Mouse (Mus musculus): ENCODE results near the gene Nckap5. TPM values are rescaled to one million over a fixed set of nuclear protein-coding genes. Genes with fewer than 3 reads are reported as not detected.

Gene Nckap5
- total and polyA plus RNA-seq, 3 experiments: not detected

GRCm38 (mm10) chr1:126518067-126518466 lies 312.5 kb downstream of the Nckap5 start:
- H3K4me2 ChIP-seq (ENCODE audit: insufficient read depth, low read depth, poor library complexity, severe bottlenecking): no peak overlapping the region
- H3K79me2 ChIP-seq (replicated peaks; ENCODE audit: control insufficient read depth, extremely low read depth, insufficient read depth, poor library complexity, severe bottlenecking): no peaks in the 10 kb centered on the region; the same call in 1 of the 2 replicates
- H3K4me1 ChIP-seq (ENCODE audit: control insufficient read depth in 1 of 2, insufficient read depth in 2 of 2): no peaks in the 10 kb centered on the region
- H3K9me3 ChIP-seq (replicated peaks; ENCODE audit: low read length): peaks cover 60% of the 10 kb centered on the region
- H3K4me3 ChIP-seq (replicated peaks in 1 of 3; ENCODE audit: low read depth in 2 of 3, low read length in 2 of 3, poor library complexity in 1 of 3): no peak overlapping the region
- H3K27me3 ChIP-seq (replicated peaks): no peaks in the 10 kb centered on the region
- no peak for TF ChIP-seq TCF12 (IDR thresholded peaks at IDR 0.05; ENCODE audit: low read depth, low read length)
- no peak for TF ChIP-seq ELF1 (IDR thresholded peaks at IDR 0.05; ENCODE audit: low read depth, low read length)
- no peak for TF ChIP-seq NRF1 (IDR thresholded peaks at IDR 0.05; ENCODE audit: low read depth, low read length)
- no peak for TF ChIP-seq MYC (IDR thresholded peaks at IDR 0.05; ENCODE audit: low read depth, low read length)
- no peak for TF ChIP-seq EP300 (IDR thresholded peaks at IDR 0.05; ENCODE audit: low read length)
- no peak for TF ChIP-seq E2F4 (IDR thresholded peaks at IDR 0.05; ENCODE audit: insufficient replicate concordance, low read depth, low read length)
- no peak for TF ChIP-seq ZKSCAN1 (IDR thresholded peaks at IDR 0.05; ENCODE audit: borderline replicate concordance, low read depth, low read length)
- TF ChIP-seq USF2 (conservative IDR thresholded peaks at IDR 0.05; ENCODE audit: low read depth, low read length): no peak
- no peak for TF ChIP-seq SMC3 (IDR thresholded peaks at IDR 0.05; ENCODE audit: low read depth, low read length)
- no peak for TF ChIP-seq ZMIZ1 (IDR thresholded peaks at IDR 0.05; ENCODE audit: low read depth, low read length)
- TF ChIP-seq CHD2 (IDR thresholded peaks at IDR 0.05; ENCODE audit: low read length): no peak
- no peak for TF ChIP-seq USF1 (IDR thresholded peaks at IDR 0.05; ENCODE audit: low read depth, low read length)
- TF ChIP-seq KAT2A (IDR thresholded peaks at IDR 0.05; ENCODE audit: insufficient replicate concordance, low read length): no peak
- in situ Hi-C loops (cut with MboI; ENCODE audit: low pct_ligation_motif_present, low pct_unique_long_range_greater_than_20kb, low sequenced_read_pairs): no loop called here
- no peak overlapping the region for H3K27ac ChIP-seq (ENCODE audit: insufficient read depth, low read depth)
- DNase-seq (ENCODE audit: extremely low read depth): no peak
- dilution Hi-C loops (cut with MboI; ENCODE audit: extremely low pct_ligation_motif_present, extremely low pct_unique_long_range_greater_than_20kb, low sequenced_read_pairs): no loop called here
- no peak overlapping the region for H3K9ac ChIP-seq (ENCODE audit: insufficient read depth, low read depth)
- no peaks in the 10 kb centered on the region for H3K36me3 ChIP-seq (replicated peaks in 1 of 2; ENCODE audit: control insufficient read depth in 1 of 2, insufficient read depth in 1 of 2, low read length in 1 of 2)

- H3K4me3 ChIP-seq (replicated peaks in 1 of 3; ENCODE audit: low read depth in 2 of 3, low read length in 2 of 3, poor library complexity in 1 of 3): no peak overlapping the region
- TF ChIP-seq MAZ (IDR thresholded peaks at IDR 0.05; ENCODE audit: low read depth, low read length): no peak
- no peak for TF ChIP-seq SIN3A (IDR thresholded peaks at IDR 0.05; ENCODE audit: low read length)
- TF ChIP-seq RCOR1 (conservative IDR thresholded peaks at IDR 0.05; ENCODE audit: low read depth, low read length): no peak
- TF ChIP-seq MAX (IDR thresholded peaks at IDR 0.05; ENCODE audit: low read length): no peak
- TF ChIP-seq MEF2A (IDR thresholded peaks at IDR 0.05; ENCODE audit: borderline replicate concordance, low read depth, low read length): no peak
- no peak for TF ChIP-seq POLR2A (IDR thresholded peaks at IDR 0.05; ENCODE audit: low read depth, low read length)
- no peak for TF ChIP-seq JUND (conservative IDR thresholded peaks at IDR 0.05; ENCODE audit: low read depth, low read length)
- no peak for TF ChIP-seq GABPA (IDR thresholded peaks at IDR 0.05; ENCODE audit: insufficient replicate concordance, low read depth, low read length)
- TF ChIP-seq MXI1 (IDR thresholded peaks at IDR 0.05; ENCODE audit: low read depth, low read length): no peak
- no peak for TF ChIP-seq USF2 (conservative IDR thresholded peaks at IDR 0.05; ENCODE audit: low read depth, low read length)
- TF ChIP-seq MAFK (IDR thresholded peaks at IDR 0.05; ENCODE audit: insufficient replicate concordance, low read length): no peak
- TF ChIP-seq RAD21 (IDR thresholded peaks at IDR 0.05; ENCODE audit: low read depth, low read length): no peak
- no peak for TF ChIP-seq ZMIZ1 (IDR thresholded peaks at IDR 0.05; ENCODE audit: low read depth, low read length)
- no peaks in the 10 kb centered on the region for H3K27me3 ChIP-seq (replicated peaks)
- H3K27ac ChIP-seq (ENCODE audit: insufficient read depth, low read depth): no peak overlapping the region
- peaks cover 58% of the 10 kb centered on the region for H3K9me3 ChIP-seq (replicated peaks; ENCODE audit: low read length)
- dilution Hi-C loops (cut with MboI; ENCODE audit: extremely low pct_ligation_motif_present, extremely low pct_unique_long_range_greater_than_20kb, low sequenced_read_pairs): no loop called here
- no peaks in the 10 kb centered on the region for H3K4me1 ChIP-seq (ENCODE audit: control insufficient read depth in 1 of 2, insufficient read depth in 2 of 2)
- in situ Hi-C loops (cut with MboI; ENCODE audit: low pct_ligation_motif_present, low pct_unique_long_range_greater_than_20kb, low sequenced_read_pairs): no loop called here
- no peaks in the 10 kb centered on the region; the same call in 1 of the 2 replicates for H3K79me2 ChIP-seq (replicated peaks; ENCODE audit: control insufficient read depth, extremely low read depth, insufficient read depth, poor library complexity, severe bottlenecking)
- H3K36me3 ChIP-seq (replicated peaks in 1 of 2; ENCODE audit: control insufficient read depth in 1 of 2, insufficient read depth in 1 of 2, low read length in 1 of 2): no peaks in the 10 kb centered on the region
- no peak for DNase-seq (ENCODE audit: extremely low read depth)
- no peak overlapping the region for H3K4me2 ChIP-seq (ENCODE audit: insufficient read depth, low read depth, poor library complexity, severe bottlenecking)
- no peak overlapping the region for H3K9ac ChIP-seq (ENCODE audit: insufficient read depth, low read depth)
Measured at GRCm38 (mm10) chr1:126517427-126517826, 313.2 kb downstream of the Nckap5 start.
